Mouse (Mus musculus): ENCODE measurements around the gene Lysmd1. TPM values are rescaled to one million over a fixed set of nuclear protein-coding genes. Genes with fewer than 3 reads are reported as not detected.
"Not testable (repeated sequence)": the region's sequence is repeated elsewhere in the genome, so short reads cannot be mapped to it uniquely, and the experiment has no call there.

Gene Lysmd1
- polyA plus RNA-seq, 1 experiment: 4.7 TPM

DNA sequence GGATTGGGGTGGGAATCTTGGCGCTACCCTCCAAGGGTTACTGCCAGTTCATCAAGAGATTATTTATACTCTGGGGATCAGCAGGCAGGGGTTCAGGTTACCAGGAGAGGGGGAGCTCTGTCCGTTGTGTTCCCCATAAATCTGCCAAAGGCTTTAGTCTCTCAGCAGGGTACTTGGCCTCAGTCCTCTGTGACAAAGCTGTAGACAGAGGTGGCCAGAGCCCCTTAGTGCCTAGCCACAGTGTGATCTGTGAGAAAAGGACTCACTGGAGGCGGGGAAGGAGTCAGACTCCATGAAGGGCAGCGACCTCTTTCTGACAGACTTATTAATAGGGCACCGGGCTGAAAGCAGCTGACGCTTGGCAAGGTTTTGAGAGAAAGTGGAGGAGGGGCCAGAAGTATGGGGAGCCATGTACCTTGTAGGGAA, 4.6 kb upstream of the Lysmd1 start:
- Histone ChIP-seq H3K36me3 (ENCODE audit: control insufficient read depth, insufficient read depth, low read length) (peaks cover 3% of the 10 kb centered on the region; the same call in 1 of the 2 replicates), H3K27ac (ENCODE audit: insufficient read depth, low read length) (no peak overlapping the region), H3K4me3 (ENCODE audit: extremely low read depth, insufficient read depth, insufficient read length) (no peak overlapping the region), H3K4me1 (ENCODE audit: control insufficient read depth, insufficient read depth, insufficient read length) (peaks cover 4% of the 10 kb centered on the region), H3K27me3 (ENCODE audit: control insufficient read depth, insufficient read depth, low read length) (no peaks in the 10 kb centered on the region)
- WGBS: 83% methylated on average over 6 of the region's 6 CpGs
- TF ChIP-seq POLR2A (IDR thresholded peaks at IDR 0.05; ENCODE audit: low read depth, low read length) (no peak), CTCF (IDR thresholded peaks at IDR 0.05; ENCODE audit: extremely low read depth, insufficient read depth, insufficient read length, insufficient replicate concordance) (no peak)
- no peak for DNase-seq (ENCODE audit: low read depth in 1 of 2, low spot score in 2 of 2)

DNA sequence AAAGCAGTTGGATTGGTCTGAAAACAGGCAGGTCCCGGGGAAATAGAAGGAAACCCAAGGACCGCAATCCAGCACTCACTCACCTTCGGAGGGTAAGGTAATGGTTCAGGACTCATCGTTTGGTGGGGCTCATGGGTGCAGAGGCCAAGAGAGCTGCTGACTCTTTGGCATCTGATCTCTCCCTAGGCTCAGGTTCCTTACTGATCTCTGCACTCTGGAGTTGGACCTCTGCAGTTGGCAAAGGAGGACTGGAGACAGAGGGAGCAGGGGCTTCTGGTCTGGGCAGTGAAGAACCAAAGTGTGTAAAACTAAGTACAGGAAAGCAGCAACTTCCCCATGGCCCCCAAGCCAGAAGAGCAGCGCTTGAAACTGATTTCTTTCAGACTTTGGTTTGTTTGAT, 3.8 kb upstream of the Lysmd1 start:
- Histone ChIP-seq H3K27ac (ENCODE audit: insufficient read depth, low read length) (no peak overlapping the region), H3K27me3 (ENCODE audit: control insufficient read depth, insufficient read depth, low read length) (no peaks in the 10 kb centered on the region), H3K4me1 (ENCODE audit: control insufficient read depth, insufficient read depth, insufficient read length) (peaks cover 4% of the 10 kb centered on the region), H3K4me3 (ENCODE audit: extremely low read depth, insufficient read depth, insufficient read length) (no peak overlapping the region), H3K36me3 (ENCODE audit: control insufficient read depth, insufficient read depth, low read length) (peaks cover 3% of the 10 kb centered on the region; the same call in 1 of the 2 replicates)
- 95% methylated on average over 5 of the region's 5 CpGs for WGBS
- no peak for TF ChIP-seq CTCF (IDR thresholded peaks at IDR 0.05; ENCODE audit: extremely low read depth, insufficient read depth, insufficient read length, insufficient replicate concordance)
- TF ChIP-seq POLR2A (IDR thresholded peaks at IDR 0.05; ENCODE audit: low read depth, low read length): no peak
- DNase-seq (ENCODE audit: low read depth in 1 of 2, low spot score in 2 of 2): no peak

DNA sequence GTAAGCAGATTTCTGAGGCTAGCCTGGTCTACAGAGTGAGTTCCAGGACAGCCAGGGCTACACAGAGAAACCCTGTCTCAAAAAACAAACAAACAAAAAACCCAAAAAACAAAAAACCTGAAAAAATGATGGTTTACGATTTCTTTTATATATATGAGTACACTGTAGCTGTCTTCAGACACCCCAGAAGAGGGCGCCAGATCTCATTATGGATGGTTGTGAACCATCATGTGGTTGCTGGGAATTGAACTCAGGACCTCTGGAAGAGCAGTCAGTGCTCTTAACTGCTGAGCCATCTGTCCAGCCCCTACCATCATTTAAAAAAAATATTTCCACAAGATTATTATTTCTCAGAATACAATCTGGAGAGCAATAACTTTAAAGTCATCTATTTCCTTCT, 1.5 kb upstream of the Lysmd1 start:
- peaks cover 19% of the 10 kb centered on the region for H3K4me1 ChIP-seq (ENCODE audit: control insufficient read depth, insufficient read depth, insufficient read length)
- not testable (repeated sequence) for H3K27ac ChIP-seq (ENCODE audit: insufficient read depth, low read length); H3K36me3 ChIP-seq (ENCODE audit: control insufficient read depth, insufficient read depth, low read length); H3K4me3 ChIP-seq (ENCODE audit: extremely low read depth, insufficient read depth, insufficient read length); DNase-seq (ENCODE audit: low read depth in 1 of 2, low spot score in 2 of 2); H3K27me3 ChIP-seq (ENCODE audit: control insufficient read depth, insufficient read depth, low read length)
- 84% methylated on average over 2 of the region's 2 CpGs for whole genome bisulfite sequencing

DNA sequence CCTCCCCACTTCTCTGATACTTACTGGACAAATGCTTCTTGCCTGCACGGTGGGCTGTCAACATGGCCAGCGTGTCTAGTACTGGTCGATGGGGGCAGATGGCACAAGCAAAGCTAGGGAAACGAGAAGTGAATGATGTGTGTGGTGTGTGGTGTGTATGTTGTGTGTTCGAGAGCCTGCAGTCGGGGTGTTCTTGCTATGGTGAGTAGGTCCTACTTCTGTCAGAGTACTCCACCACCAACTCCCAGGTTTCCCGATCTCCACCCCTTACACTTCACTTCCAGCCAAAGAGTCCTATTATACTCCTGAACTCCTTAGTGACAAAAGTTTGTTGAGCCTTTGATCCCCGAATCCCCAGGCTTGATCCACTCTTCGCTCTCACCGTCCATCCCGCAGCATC, 712 bp upstream of the Lysmd1 start:
- Histone ChIP-seq H3K4me1 (ENCODE audit: control insufficient read depth, insufficient read depth, insufficient read length) (peaks cover 22% of the 10 kb centered on the region), H3K27ac (ENCODE audit: insufficient read depth, low read length) (no peak overlapping the region; the same call in 1 of the 2 replicates), H3K4me3 (ENCODE audit: extremely low read depth, insufficient read depth, insufficient read length) (peak overlapping the region; percentile 89), H3K27me3 (ENCODE audit: control insufficient read depth, insufficient read depth, low read length) (no peaks in the 10 kb centered on the region), H3K36me3 (ENCODE audit: control insufficient read depth, insufficient read depth, low read length) (peaks cover 5% of the 10 kb centered on the region; the same call in 1 of the 2 replicates)
- TF ChIP-seq CTCF (IDR thresholded peaks at IDR 0.05; ENCODE audit: extremely low read depth, insufficient read depth, insufficient read length, insufficient replicate concordance) (no peak), POLR2A (IDR thresholded peaks at IDR 0.05; ENCODE audit: low read depth, low read length) (no peak)
- no peak for DNase-seq (ENCODE audit: low read depth in 1 of 2, low spot score in 2 of 2)
- 61% methylated on average over 11 of the region's 11 CpGs for WGBS

DNA sequence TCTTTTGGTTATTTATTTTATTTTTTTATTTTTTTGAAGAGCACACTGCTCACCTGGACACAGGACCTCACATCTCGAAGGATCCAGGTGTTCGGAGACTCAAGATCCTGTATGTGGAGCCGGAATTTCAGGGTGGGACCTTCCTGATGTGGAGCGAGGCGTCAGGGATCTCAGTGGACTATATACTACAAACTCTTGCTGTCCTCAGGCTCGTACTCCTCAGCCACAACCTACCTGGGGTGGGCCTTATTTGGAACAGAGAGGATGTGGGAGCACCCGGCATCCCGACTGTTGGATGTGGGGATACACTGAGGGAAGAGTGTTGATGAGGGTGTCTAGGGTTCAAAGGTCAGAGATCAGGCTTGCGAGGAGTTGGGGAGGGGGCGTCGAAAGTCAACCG, 245 bp downstream of the Lysmd1 start:
- WGBS: no CpG with 5 or more reads among the region's 12 CpGs
- not testable (repeated sequence) for H3K4me3 ChIP-seq (ENCODE audit: extremely low read depth, insufficient read depth, insufficient read length); H3K27me3 ChIP-seq (ENCODE audit: control insufficient read depth, insufficient read depth, low read length); H3K36me3 ChIP-seq (ENCODE audit: control insufficient read depth, insufficient read depth, low read length); DNase-seq (ENCODE audit: low read depth in 1 of 2, low spot score in 2 of 2); H3K27ac ChIP-seq (ENCODE audit: insufficient read depth, low read length)
- peaks cover 22% of the 10 kb centered on the region for H3K4me1 ChIP-seq (ENCODE audit: control insufficient read depth, insufficient read depth, insufficient read length)

DNA sequence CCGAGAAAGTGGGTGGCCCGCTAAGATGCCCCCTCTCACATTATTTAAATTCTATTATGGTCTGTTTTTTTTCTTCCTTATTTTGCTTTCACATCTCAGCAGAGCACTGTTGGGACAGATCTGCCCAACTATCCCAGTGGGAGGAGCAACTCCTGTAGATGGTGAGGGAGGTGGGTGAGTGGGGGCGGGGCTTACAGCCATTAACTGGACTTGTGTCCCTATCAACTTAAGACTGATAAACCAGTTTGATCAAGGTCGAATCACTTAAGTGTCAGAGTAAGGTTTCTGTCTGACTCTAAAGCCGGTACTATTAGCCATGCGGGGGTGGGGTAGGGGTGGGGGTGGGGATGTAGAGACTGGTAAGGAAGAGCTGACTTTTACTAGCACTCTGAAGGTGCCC, 1.1 kb downstream of the Lysmd1 start:
- no peaks in the 10 kb centered on the region for H3K27me3 ChIP-seq (ENCODE audit: control insufficient read depth, insufficient read depth, low read length)
- TF ChIP-seq POLR2A (IDR thresholded peaks at IDR 0.05; ENCODE audit: low read depth, low read length) (no peak), CTCF (IDR thresholded peaks at IDR 0.05; ENCODE audit: extremely low read depth, insufficient read depth, insufficient read length, insufficient replicate concordance) (no peak)
- peak in 1 of 2 experiments; percentile 49 for DNase-seq (ENCODE audit: low read depth in 1 of 2, low spot score in 2 of 2)
- peaks cover 30% of the 10 kb centered on the region for H3K4me1 ChIP-seq (ENCODE audit: control insufficient read depth, insufficient read depth, insufficient read length)
- 3% methylated on average over 6 of the region's 6 CpGs for WGBS
- H3K36me3 ChIP-seq (ENCODE audit: control insufficient read depth, insufficient read depth, low read length): peaks cover 9% of the 10 kb centered on the region
- peak overlapping the region; percentile 47 for H3K4me3 ChIP-seq (ENCODE audit: extremely low read depth, insufficient read depth, insufficient read length)
- peak overlapping the region; percentile 71 for H3K27ac ChIP-seq (ENCODE audit: insufficient read depth, low read length)

DNA sequence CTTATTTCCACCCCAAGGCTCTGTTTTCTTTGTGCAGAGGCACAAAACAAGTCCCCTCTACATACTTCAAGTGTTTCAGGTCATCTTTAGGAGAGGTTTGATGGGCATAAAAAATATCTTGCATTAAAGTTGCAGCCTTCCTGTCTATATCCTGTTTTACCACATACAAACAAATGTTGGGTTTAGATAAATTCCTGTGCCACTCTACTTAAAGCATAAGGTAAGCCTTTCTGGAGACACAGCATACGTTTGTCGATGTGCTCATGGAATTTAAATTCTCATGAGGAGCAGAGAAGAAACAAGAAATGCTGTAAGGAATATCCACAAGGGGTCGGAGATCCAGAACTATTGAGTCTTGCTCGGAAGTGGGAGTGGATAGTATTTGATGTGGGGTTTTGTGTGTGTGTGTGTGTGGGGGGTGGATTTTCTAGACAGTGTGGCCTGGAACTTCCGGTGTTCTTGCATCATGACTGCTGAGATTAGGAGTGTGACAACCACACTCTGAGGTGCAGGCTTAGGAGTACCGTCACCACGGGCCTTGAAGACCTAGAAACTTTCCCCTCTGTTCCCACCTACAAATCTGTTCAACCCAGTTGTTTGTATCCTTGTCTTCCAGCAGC, 1.7 kb downstream of the Lysmd1 start:
- Histone ChIP-seq H3K4me3 (ENCODE audit: extremely low read depth, insufficient read depth, insufficient read length) (peak overlapping the region; percentile 11; the same call in 1 of the 2 replicates), H3K27ac (ENCODE audit: insufficient read depth, low read length) (peak overlapping the region; percentile 71), H3K27me3 (ENCODE audit: control insufficient read depth, insufficient read depth, low read length) (no peaks in the 10 kb centered on the region), H3K36me3 (ENCODE audit: control insufficient read depth, insufficient read depth, low read length) (peaks cover 12% of the 10 kb centered on the region), H3K4me1 (ENCODE audit: control insufficient read depth, insufficient read depth, insufficient read length) (peaks cover 35% of the 10 kb centered on the region)
- TF ChIP-seq POLR2A (IDR thresholded peaks at IDR 0.05; ENCODE audit: low read depth, low read length): 0 out of 2 replicates have a peak, but pooled peaks have one; percentile 9
- TF ChIP-seq CTCF (IDR thresholded peaks at IDR 0.05; ENCODE audit: extremely low read depth, insufficient read depth, insufficient read length, insufficient replicate concordance): no peak
- peak in 1 of 2 experiments; percentile 27 for DNase-seq (ENCODE audit: low read depth in 1 of 2, low spot score in 2 of 2)
- 19% methylated on average over 7 of the region's 7 CpGs for WGBS
